ENCODE assay signal across 12 mouse cellular contexts in genomic region chr6:89281492-89282332, GRCm38 (mm10).
DNase-seq lines count a peak whose midpoint lies in the region; ATAC-seq lines count a peak whose summit lies in the region.
"Had no signal": no experiment of that assay in that cellular context is flagged by ENCODE, and none has a peak within 500 bp of the region (broad histone marks: within the 10 kb centered on the region; RNA-seq: fewer than 3 reads in every experiment).

No protein-coding gene starts in this region.

- peak overlapping the region; percentile 84 for H3K27ac ChIP-seq in lung, embryonic 15.5 days
- H3K27ac ChIP-seq in forebrain, embryonic 12.5 days = peak overlapping the region; percentile 21; the same call in 1 of the 2 replicates
- H3K27ac ChIP-seq in limb, embryonic 10.5 days = no peak overlapping the region
- H3K27ac ChIP-seq in neural tube, embryonic 15.5 days (replicated peaks) = no peak overlapping the region
- H3K27ac ChIP-seq: heart, embryonic 15.5 days had no signal

- H3K9me3 ChIP-seq in lung, embryonic 15.5 days = no peaks in the 10 kb centered on the region
- peaks cover 5% of the 10 kb centered on the region; the same call in 1 of the 2 replicates for H3K9me3 ChIP-seq in forebrain, embryonic 12.5 days
- no peaks in the 10 kb centered on the region for H3K9me3 ChIP-seq in limb, embryonic 10.5 days (replicated peaks)
- no peaks in the 10 kb centered on the region for H3K9me3 ChIP-seq in neural tube, embryonic 15.5 days (replicated peaks)
- H3K9me3 ChIP-seq: heart, embryonic 15.5 days had no signal

- H3K4me1 ChIP-seq in lung, embryonic 15.5 days = peaks cover 20% of the 10 kb centered on the region
- peaks cover 16% of the 10 kb centered on the region for H3K4me1 ChIP-seq in forebrain, embryonic 12.5 days
- H3K4me1 ChIP-seq in limb, embryonic 10.5 days = peaks cover 26% of the 10 kb centered on the region
- H3K4me1 ChIP-seq in neural tube, embryonic 15.5 days = peaks cover 15% of the 10 kb centered on the region
- H3K4me1 ChIP-seq: heart, embryonic 15.5 days had no signal

- no peak for DNase-seq in lung, postnatal 36 days
- peak; percentile 41 for DNase-seq in limb, embryonic 10.5 days (ENCODE audit: low spot score)
- no peak for DNase-seq in urinary bladder, adult 18-20 months (ENCODE audit: low spot score in 2 of 2)
- DNase-seq in cerebellum, adult 9-10 months = no peak
- DNase-seq in adrenal gland, postnatal 14 days = no peak
- DNase-seq: adrenal gland, postnatal 36 days; right cerebral cortex, postnatal 4 days; thymus, postnatal 4 days had no signal

- H3K27me3 ChIP-seq in lung, embryonic 15.5 days = no peaks in the 10 kb centered on the region
- peaks cover 14% of the 10 kb centered on the region; the same call in 1 of the 2 replicates for H3K27me3 ChIP-seq in forebrain, embryonic 12.5 days
- H3K27me3 ChIP-seq in limb, embryonic 10.5 days (ENCODE audit: low read depth, poor library complexity, severe bottlenecking) = peaks cover 22% of the 10 kb centered on the region; the same call in 1 of the 2 replicates
- peaks cover 5% of the 10 kb centered on the region; the same call in 1 of the 2 replicates for H3K27me3 ChIP-seq in neural tube, embryonic 15.5 days (replicated peaks)
- H3K27me3 ChIP-seq: heart, embryonic 15.5 days had no signal

- H3K4me3 ChIP-seq in lung, embryonic 15.5 days = no peak overlapping the region
- H3K4me3 ChIP-seq in forebrain, embryonic 12.5 days (replicated peaks) = no peak overlapping the region
- no peak overlapping the region for H3K4me3 ChIP-seq in limb, embryonic 10.5 days
- no peak overlapping the region for H3K4me3 ChIP-seq in neural tube, embryonic 15.5 days (replicated peaks)
- H3K4me3 ChIP-seq: heart, embryonic 15.5 days had no signal

- WGBS in lung, embryonic 15.5 days = 14% methylated on average over 16 of the region's 16 CpGs
- WGBS in forebrain, embryonic 12.5 days = 15% methylated on average over 16 of the region's 16 CpGs
- 21% methylated on average over 16 of the region's 16 CpGs for WGBS in limb, embryonic 10.5 days
- 7% methylated on average over 16 of the region's 16 CpGs for WGBS in neural tube, embryonic 15.5 days

- ATAC-seq in lung, embryonic 15.5 days (ENCODE audit: borderline replicate concordance, extremely low read depth, low FRiP score, low TSS enrichment) = 0 out of 2 replicates have a peak, but pooled peaks have one; percentile 32
- ATAC-seq in forebrain, embryonic 12.5 days (ENCODE audit: low FRiP score) = peak; percentile 62
- ATAC-seq in neural tube, embryonic 15.5 days (ENCODE audit: low FRiP score) = peak; percentile 55

- no peaks in the 10 kb centered on the region for H3K36me3 ChIP-seq in lung, embryonic 15.5 days
- H3K36me3 ChIP-seq in forebrain, embryonic 12.5 days (replicated peaks) = no peaks in the 10 kb centered on the region
- H3K36me3 ChIP-seq in limb, embryonic 10.5 days = no peaks in the 10 kb centered on the region
- H3K36me3 ChIP-seq in neural tube, embryonic 15.5 days = no peaks in the 10 kb centered on the region
- H3K36me3 ChIP-seq: heart, embryonic 15.5 days had no signal

- H3K4me2 ChIP-seq in lung, embryonic 15.5 days = peak overlapping the region; percentile 36
- H3K4me2 ChIP-seq in forebrain, embryonic 12.5 days = no peak overlapping the region
- peak overlapping the region; percentile 28 for H3K4me2 ChIP-seq in neural tube, embryonic 15.5 days
- H3K4me2 ChIP-seq: heart, embryonic 15.5 days had no signal

- no peak overlapping the region for H3K9ac ChIP-seq in lung, embryonic 15.5 days
- H3K9ac ChIP-seq in forebrain, embryonic 12.5 days = no peak overlapping the region
- H3K9ac ChIP-seq in neural tube, embryonic 15.5 days (replicated peaks) = peak overlapping the region; percentile 11; the same call in 1 of the 2 replicates
- H3K9ac ChIP-seq: heart, embryonic 15.5 days had no signal

Comparison
In these comparisons a context has a peak if more than half of its experiments do, and no peak if none do; other contexts are left out.
1. H3K27ac ChIP-seq: peak in lung, embryonic 15.5 days (single experiment) and forebrain, embryonic 12.5 days (single experiment); none in limb, embryonic 10.5 days (single experiment) and neural tube, embryonic 15.5 days (single experiment).
2. Peak in every context shown above with its lines, with median percentiles within 50 percentile points of each other: ATAC-seq.